Mouse (Mus musculus) kidney, adult 11 months (tissue): ENCODE data around the gene Acot12.

Source experiments
- DNase-seq: peaks from one replicate; pipeline ENCODE4 v3.0.0; 2022

Gene Acot12

DNA sequence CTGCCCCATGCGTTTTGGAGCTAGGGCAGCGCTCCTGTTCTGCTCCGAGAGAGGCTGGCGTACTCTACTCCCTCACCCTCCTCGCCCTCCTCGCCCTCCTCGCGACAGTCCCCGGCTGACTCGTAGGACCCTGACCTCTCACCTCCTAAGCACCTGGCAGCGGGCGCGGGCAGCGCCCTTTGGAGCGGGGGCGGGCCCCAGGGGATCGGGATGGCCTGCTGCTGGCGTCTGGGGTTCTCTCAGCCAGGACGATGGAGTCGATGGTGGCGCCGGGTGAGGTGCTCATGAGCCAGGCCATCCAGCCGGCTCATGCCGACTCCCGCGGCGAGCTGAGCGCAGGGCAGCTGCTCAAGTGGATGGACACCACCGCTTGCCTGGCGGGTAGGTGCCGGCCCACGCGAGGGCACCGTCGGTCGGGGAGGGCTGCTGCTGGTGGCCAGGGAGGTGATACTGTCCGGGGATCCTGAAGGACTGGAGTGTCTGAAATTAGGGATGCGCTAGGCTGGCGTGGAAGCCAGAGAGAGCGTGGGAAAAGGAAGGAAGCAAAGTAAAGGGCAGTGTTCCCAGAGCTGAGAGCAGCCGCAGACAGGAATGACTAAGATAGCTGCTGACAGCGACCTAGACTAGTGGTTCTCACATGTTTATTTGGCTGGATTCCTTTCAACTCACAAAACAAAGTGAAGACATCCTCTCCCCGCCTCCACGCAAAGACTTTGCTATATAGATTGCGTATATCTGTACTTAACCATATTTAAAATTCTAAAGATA lies at the start of gene Acot12:
Gene Acot12 (plus strand): TSS at position 233 of the 768 bp plus-strand sequence.
- DNase-seq: peak; percentile 85

DNA sequence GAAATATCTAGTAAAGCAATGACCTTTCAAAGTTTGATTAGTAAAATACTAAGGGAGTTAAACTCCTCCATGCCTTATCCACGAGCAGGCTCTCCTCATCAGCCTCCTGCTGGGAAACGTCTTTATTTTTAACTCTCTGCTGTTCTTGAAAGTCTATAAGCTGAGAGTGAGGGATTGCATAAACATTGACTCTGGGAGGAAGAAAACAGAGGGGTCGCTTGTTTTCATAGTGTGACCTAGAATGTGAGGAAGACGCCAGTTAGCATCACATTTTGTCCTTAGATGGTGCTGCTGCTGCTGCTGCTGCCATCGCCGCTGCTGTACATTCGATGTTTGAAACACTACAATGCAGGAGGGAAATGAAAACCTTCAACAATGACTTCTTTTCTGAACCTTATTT lies 47.7 kb upstream of the Acot12 start:
- no peak for DNase-seq

DNA sequence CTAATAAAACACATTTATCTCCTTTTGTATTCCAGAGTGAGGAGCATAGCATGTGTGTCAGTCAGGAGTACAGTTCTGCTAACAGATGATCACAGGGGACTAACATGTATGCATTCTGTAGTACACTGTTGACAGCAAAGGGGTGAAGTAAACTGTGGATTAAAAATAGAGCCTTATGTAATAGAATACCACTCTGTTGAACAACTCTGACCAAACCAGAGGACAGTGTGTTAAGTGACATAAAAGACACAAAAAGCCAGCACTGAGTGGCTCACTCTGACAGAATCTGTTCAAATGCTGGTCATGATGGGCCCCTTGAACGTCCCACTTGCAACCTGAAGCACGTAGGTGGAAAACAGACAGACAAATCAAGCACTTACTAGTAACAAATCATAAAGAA lies 45.9 kb upstream of the Acot12 start:
- no peak for DNase-seq

DNA sequence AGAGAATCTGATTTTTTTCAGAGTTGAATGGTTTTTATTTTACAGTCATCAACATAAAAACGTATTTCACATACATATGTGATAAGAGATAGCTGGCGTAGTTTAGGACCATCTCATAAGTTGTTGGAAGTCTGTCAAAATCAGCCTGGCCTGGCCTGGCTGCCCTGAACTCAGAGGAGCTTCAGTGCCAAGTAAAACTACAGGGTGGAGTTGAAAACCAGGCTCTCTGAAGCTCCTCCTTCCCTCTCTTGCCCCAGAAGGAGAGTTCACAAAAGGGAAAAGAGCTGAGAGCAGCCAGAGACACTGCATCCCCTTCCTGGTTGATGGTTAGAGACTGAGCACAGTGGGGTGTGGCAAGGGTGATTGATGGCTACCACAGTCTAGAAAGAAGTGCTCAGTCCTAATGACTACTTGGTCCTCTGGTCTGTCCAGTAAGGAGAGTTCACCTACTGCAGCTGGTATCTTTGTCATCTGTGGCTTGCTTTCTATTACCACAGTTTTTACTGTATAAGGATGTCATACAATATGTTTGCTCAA lies 45.1 kb upstream of the Acot12 start:
- DNase-seq: peak; percentile 7

DNA sequence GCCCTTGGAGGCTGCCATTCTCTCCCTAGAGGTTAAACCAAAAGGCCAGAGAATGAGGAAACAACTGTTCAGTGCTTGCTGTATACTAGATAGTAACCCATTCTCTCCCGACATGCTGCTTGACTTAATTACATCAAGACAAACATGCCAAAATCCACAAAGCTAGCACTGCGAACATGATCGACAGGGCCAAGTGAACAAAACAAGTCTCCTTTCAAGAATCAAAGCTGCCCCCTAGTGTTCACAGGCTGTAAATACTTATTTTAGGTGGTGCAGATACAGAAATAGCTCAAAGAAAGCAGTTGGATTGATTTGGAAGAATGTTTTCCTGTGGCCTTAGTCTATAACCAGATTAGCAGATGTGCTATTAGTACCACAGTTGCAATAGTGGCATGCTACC lies 44.3 kb upstream of the Acot12 start:
- peak; percentile 8 for DNase-seq

DNA sequence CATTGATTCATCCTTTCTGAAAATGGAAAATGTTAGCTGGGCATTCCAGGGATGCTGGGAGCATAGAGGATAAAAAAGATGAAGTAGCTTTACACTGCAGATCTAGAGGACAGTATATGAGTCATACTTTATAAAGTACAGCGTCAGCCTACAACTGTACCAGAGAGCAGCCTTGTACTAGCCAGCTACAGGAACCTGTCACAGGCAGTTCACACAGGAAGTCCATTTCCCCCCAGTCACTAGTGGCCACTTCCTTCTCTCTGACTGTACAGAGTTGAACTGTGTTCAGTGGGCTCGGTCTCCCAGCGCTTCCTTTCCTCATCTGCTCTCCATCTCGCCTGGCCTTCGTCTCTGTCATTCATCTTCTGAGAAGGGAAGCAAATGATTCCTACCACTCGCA lies 39.0 kb upstream of the Acot12 start:
- no peak for DNase-seq

DNA sequence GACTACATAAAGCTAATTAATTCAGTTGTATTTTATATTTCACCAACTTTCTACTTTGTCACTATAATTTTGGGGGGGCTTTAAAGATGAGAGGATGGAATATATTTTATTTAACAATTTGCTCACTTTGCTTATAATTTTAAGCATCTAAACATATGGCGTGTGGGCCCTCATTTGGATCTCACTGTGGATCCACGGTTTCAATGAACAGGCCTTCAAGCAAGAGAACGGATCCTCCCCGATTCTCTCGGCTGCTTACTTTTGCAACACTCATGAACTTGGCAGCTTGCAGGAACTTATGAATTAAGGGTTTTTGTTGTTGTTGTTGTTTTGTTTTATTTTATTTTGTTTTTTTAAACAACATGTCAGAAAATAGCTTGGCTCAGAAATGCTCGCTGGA lies 21.8 kb upstream of the Acot12 start:
- DNase-seq: no peak

DNA sequence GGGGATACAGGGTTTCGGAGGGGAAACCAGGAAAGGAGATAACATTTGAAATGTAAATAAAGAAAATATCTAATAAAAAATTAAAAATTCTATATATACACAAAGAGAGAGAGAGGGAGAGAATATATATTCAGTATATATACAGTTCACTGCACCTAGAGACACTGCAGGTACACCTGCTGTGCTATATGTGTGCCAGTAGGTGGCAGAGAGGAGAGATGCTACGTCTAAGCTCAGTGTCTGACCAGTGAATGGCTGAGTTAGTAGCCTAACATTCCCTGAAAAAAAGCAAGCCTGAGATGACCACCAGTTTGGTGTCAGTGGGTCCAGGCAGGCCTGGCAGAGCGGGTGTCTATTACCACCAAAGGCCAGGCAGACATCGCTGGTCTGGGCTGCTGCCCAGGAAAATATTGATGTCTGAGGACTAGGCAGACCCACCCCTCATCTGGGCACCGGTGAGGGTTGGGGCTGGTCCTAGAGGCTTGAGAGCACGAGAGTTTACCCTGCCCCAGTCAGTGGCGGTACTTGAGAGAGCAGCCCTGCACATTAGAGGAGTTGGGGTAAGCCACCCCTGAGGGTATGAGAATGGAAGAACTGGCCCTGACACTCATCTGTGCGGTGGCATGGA lies 18.1 kb upstream of the Acot12 start:
- no peak for DNase-seq

DNA sequence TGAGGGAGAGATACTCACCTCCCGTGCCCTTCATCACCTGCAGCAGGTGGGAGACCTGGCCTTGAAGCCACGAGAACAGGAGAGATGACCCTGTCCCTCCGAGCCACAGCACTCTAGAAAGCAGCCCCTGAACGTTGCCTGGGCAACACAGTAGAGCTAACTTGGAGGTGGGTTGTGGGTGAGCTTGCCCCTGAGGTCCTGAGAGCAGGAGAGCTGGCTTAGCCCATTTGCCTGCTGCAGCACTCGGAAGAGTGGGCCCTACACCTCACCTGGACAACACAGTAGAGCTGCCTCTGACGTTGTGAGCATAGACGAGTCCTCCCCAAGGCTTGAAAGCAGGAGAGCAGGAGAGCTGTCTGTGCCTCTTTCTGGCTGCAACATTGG lies 17.6 kb upstream of the Acot12 start:
- DNase-seq: no peak

DNA sequence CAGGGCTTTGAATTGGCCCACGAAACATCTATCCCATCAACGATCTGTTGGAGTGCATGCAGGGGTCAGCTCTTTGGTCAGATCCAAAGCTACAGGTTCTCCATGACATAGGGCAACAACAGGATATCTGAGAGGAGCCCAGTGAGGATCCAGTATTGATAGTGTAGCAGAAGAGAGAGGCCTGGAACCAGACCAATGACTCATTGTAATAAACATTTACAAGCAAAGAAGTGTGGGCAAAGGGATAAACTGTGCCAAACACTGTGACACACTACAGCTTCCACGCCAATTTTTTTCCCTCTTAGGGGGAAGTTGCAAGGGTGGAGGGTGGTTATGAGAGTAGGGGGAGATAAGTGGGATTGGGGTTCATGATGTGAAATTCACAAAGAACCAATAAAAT lies 17.1 kb upstream of the Acot12 start:
- DNase-seq: no peak

DNA sequence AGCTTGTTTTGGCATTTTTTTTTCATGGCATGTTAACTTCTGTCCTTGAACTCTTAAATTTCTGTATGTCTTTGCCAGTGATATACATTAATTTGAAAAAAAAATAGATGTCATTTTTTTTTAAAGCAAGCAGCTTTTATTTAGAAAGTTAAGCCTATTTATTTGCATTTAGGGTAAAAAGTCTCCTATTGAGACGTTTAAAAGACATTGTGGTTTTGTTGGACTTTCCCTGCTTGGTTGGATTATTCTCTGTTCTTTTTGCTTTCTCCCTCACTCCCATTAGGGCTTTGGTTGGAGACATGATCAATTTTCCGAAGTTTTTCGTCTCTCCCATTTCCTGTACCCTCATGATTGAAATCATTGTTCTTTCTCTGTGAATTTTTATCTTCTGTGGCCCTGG lies 16.2 kb upstream of the Acot12 start:
- DNase-seq: no peak

DNA sequence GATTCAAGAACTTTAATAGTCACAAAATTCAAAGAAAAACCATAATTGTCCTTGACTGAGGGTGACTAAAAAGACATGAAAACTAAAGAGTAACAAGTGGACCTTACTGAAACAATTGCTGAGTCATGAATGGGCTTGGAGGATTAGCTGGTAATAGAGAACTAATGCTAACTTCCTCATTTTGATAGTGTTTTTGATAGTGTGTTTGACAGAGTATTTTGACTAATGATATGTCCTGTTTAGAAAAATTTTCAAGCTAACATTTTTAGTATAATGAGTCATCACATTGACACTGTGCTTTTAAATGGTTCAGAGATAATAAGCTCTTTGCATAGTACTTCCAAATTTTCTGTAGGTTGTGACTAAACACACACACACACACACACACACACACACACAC lies 13.4 kb upstream of the Acot12 start:
- no peak for DNase-seq

DNA sequence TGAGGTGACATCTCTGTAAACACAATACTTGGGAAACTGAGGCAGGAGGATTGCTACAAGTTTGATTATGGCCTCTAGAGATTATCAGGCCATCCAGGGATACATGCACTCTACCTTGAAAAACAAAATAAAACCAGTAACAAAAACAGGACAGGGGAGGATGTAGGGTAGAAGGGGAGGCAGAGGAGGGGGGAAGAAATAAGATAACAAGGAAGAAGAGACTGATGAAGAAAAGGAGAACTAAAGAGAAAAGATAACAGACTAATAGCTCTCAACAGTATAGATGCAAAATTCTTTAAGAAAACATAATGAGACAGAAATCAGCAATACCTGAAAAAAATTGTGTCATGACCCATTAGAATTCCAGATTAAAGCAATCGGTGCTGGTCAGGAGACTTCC lies 4.1 kb upstream of the Acot12 start:
- no peak for DNase-seq

DNA sequence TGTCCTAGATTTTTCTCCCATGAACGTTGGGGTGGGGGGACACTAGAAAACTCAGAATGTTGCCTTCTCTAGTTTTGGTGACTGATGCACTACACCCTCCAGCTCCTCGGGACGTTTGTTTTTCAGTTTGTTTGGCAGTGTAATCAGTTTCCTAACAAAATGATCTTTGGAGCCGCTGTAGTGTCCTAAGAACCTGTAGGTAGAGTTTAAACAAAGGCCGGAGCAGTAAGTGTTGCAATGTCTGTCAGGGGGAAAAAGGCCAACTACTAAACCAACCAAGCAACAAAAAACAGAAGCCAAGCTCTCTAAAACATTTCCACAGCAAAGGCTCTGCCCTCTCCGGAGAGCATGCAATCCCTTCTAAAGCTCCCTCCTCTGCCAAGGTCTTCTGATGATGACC lies 461 bp upstream of the Acot12 start:
- DNase-seq: peak; percentile 35

DNA sequence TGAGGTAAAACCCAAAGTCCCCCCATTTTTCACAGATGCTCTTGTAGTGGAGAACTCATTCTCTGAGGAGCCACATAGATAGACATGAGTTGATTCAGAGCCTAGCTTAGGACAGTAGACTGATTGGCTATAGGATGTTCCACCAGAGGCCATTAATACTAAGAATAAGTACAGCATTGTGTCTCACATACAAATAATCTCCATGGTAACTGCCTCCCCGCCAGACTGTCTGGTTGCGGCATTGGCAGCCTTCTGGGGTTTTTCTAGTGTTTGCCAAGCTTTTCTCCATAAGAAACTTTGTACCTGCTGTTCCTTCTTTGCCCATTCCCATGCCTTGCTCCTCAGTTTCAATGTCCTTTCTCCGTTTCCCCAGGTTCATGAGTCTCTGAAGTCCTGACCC lies 1.9 kb downstream of the Acot12 start:
- no peak for DNase-seq

DNA sequence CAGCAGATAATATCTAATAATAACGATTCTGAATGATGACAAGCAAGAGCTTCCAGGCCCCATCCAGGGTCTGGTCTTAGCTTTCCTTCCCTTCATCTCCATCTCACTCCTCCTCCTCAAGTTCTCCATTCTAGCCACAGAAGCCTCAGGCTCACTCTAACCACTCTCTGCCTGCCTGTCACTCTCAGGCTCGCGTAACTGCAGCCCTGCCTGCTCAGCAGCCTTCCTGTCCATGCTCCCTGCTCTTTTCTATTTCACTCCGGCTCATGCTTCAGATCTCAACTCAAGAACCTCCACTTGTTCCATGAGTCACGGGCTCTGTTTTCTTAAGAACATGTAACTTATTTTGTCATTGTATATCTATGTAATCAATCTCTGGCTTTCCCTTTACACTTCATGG lies 5.2 kb downstream of the Acot12 start:
- no peak for DNase-seq

DNA sequence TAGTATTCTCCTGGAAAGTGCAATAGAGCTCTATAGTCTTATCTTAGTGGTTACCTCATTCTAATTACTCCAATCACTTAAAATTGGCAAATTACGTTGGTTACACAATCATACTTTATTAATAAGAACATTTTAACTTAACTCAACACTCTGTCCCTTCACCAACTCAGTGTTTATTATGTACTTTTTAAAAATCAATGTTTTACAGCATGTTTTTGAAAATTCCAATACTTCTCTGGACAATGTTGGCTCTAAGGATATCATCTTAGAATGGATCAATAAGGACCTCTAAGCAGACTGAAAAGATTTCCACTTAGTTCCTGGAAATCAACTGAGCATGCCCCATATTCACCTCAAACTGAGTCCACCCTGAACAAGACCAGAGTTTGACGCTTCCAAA lies 7.1 kb downstream of the Acot12 start:
- DNase-seq: no peak

DNA sequence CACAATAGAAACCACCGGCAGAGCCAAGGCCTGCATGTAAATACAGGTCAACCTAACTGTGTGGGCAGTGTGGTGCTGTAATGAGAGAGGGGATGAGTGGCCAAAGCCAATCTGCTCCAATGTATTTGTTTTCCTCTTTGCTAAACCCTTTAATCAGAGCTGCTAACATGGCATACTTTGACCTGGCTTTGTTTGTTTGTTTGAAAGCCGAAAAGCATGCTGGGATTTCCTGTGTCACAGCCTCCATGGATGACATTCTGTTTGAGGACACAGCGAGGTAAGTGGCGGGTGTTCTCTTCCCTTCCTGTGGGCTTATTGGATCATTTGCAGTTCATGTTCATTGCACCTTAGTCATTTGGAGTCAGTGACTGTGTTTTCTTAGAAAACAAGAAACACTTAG lies 8.7 kb downstream of the Acot12 start:
- DNase-seq: peak; percentile 17

DNA sequence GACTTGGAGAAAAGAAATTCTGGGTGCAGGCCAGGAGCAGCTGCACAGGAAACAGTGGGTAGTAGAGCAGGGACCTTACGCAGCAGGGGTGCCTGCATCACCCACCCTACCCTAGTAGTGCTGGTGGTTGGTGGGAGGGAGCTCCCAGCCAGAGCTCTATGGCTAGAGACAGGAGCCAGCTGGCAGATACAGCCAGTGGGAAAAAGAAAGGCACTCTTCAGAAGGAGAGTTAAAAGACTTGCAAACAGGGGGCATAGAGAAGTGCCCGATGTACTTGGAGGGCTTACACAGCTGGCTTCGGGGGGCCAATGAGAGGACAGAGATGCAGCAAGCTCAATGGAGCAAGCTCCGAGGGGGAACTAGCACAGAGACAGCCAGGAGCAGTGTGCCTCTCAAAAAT lies 12.4 kb downstream of the Acot12 start:
- no peak for DNase-seq

DNA sequence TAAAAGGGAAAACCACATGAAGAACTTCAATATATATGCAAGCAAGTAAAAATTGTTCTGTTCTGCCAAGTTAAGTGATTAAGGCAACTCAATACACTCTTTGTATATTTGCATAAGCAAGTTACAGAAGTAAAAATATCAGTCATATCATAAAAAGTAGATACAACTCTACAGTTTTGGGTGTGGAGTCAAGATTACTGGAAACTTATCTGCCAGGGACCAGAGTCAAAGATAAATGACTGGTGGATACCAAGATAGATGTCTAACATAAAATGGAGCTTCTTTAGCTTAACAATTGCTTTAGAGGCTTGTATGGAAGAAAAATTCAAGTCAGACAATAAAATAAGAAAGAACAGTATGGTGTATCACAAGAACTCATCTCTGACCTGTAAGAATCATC lies 13.4 kb downstream of the Acot12 start:
- DNase-seq: no peak

DNA sequence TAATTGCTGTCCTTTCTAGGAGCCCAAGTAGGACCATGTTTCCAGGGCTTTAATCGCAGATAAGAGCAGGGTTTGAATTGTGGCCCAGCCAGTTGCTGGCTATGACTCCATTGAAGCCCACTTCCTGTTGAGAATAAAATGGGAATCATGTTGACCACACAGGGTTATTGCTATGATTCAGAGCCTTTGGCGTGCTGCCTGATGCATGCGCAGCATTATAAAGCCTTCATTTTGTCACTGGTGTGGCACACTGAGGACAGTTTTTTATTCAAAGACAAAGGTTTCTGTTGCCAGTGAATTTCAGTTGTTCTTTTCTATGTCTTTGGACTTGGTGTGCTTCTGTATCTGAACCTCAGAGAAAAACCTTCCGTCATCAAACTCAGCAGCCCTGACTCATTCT lies 14.9 kb downstream of the Acot12 start:
- DNase-seq: no peak

DNA sequence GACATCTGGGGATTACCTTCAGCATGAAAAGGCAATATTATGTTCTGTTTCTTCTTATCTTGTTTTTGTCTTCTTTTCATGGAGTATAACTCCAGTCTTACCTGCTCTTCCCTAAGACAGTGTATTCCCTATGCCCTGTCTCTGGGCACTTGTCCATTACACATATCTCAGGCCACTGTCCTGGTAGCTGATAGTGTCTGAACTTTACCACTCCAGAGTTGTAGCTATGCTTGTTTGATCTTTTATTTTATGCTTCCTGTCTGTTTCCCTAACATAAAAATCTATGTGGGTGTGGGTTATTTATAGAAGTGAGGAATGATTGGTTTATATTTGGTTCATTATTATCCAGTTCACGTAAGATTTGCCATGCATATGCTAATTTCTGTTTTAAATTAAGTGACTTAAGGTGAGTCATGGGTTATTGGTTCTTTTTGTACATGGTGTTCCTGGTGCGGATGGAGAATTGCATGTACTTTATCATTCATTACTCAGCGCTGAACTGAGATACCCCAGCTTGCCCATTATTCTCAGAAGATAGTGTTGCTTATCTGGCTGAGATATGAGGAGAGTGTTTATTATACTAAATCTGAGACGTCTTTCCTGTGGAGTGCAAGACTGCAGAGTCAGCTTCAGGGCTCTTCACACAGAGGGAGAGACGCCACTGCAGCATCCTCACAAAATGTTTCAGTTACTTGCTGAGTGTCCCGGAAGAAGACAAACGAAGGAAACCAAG lies 17.2 kb downstream of the Acot12 start:
- no peak for DNase-seq

DNA sequence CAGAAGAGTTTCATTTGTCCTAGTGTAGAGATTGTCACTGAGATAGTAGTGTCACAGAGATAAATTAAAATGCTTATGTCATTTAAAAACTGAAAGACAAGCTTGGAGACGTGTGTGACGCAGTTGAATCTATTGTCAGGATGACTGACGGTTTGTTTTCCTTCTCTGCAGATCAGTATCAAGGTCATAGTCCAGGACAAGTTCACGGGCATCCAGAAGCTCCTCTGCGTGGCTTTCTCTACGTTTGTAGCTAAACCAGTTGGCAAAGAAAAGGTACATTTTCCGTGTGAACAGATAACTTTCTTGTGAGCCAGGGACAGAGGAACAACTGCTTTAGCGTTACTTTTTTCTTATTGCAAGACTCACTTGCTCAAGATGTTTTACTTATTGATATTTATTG lies 18.5 kb downstream of the Acot12 start:
- DNase-seq: peak; percentile 23
